9 mouse cellular contexts compared by ENCODE assay signal in genomic region chr2:92750672-92751071, GRCm38 (mm10).
DNase-seq lines count a peak whose midpoint lies in the region; ATAC-seq lines count a peak whose summit lies in the region.
"Had no signal": no experiment of that assay in that cellular context is flagged by ENCODE, and none has a peak within 500 bp of the region (broad histone marks: within the 10 kb centered on the region; RNA-seq: fewer than 3 reads in every experiment).

No protein-coding gene starts in this region.

- ATAC-seq in CD4-positive, CD25-positive, alpha-beta regulatory T cell, adult 4 months = no peak

- DNase-seq in heart, adult 11 months = peak; percentile 86
- no peak for DNase-seq in heart, adult 9 months (ENCODE audit: low spot score in 2 of 2)
- peak; percentile 92 for DNase-seq in 416B (ENCODE audit: low read depth)
- peak; percentile 62 for DNase-seq in kidney, adult 9 months
- DNase-seq in lung, postnatal 10 days = peak; percentile 68
- no peak for DNase-seq in right cerebral cortex, postnatal 10 days (ENCODE audit: low spot score in 2 of 2)
- no peak for DNase-seq in thymus, postnatal 10 days (ENCODE audit: low spot score in 2 of 2)
- DNase-seq: cerebellum, adult 18-20 months had no signal

Comparison
In these comparisons a context has a peak if more than half of its experiments do, and no peak if none do; other contexts are left out.
1. DNase-seq: peak in heart, adult 11 months (single experiment), 416B (single experiment), kidney, adult 9 months (single experiment) and lung, postnatal 10 days (single experiment); none in heart, adult 9 months (0 of 2), right cerebral cortex, postnatal 10 days (0 of 2) and thymus, postnatal 10 days (0 of 2).